Mouse (Mus musculus): ENCODE measurements around the gene Emilin3. TPM values are rescaled to one million over a fixed set of nuclear protein-coding genes. Genes with fewer than 3 reads are reported as not detected.

Gene Emilin3
- polyA plus RNA-seq, 1 experiment from 2014 or later, result 1.5 TPM

GRCm38 (mm10) chr2:160871310-160871709 is 40.8 kb downstream of the Emilin3 start:
- ATAC-seq (replicated peaks; ENCODE audit: low FRiP score, low read depth) (no peak), DNase-seq (ENCODE audit: low spot score) (no peak)
- 71% methylated on average over 3 of the region's 3 CpGs for WGBS
- H3K4me1 ChIP-seq (replicated peaks; ENCODE audit: insufficient read depth, low read length), result 0 out of 2 replicates have a peak, but pooled peaks cover 8% of the 10 kb centered on the region
- no peak overlapping the region for H3K27ac ChIP-seq
- H3K36me3 ChIP-seq (ENCODE audit: insufficient read depth, low read length), result no peaks in the 10 kb centered on the region
- no peaks in the 10 kb centered on the region for H3K9me3 ChIP-seq (replicated peaks; ENCODE audit: low read length)
- peak overlapping the region; percentile 51 for H3K4me2 ChIP-seq (ENCODE audit: low read length)
- peak overlapping the region; percentile 16; the same call in 1 of the 2 replicates for H3K4me3 ChIP-seq (replicated peaks; ENCODE audit: low read depth, low read length)
- no peak overlapping the region for H3K9ac ChIP-seq (ENCODE audit: low read depth, low read length)
- no peak for TF ChIP-seq CTCF (IDR thresholded peaks at IDR 0.05; ENCODE audit: low read depth)
- H3K27me3 ChIP-seq (ENCODE audit: insufficient read depth, low read length), result no peaks in the 10 kb centered on the region

GRCm38 (mm10) chr2:160869446-160869845 is 42.7 kb downstream of the Emilin3 start:
- TF ChIP-seq CTCF (IDR thresholded peaks at IDR 0.05; ENCODE audit: low read depth), result no peak
- no peak overlapping the region for H3K4me3 ChIP-seq (replicated peaks; ENCODE audit: low read depth, low read length)
- H3K36me3 ChIP-seq (ENCODE audit: insufficient read depth, low read length), result no peaks in the 10 kb centered on the region
- no peaks in the 10 kb centered on the region for H3K27me3 ChIP-seq (ENCODE audit: insufficient read depth, low read length)
- 76% methylated on average over 3 of the region's 3 CpGs for WGBS
- H3K4me1 ChIP-seq (replicated peaks; ENCODE audit: insufficient read depth, low read length), result 0 out of 2 replicates have a peak, but pooled peaks cover 8% of the 10 kb centered on the region
- H3K9ac ChIP-seq (ENCODE audit: low read depth, low read length), result no peak overlapping the region
- no peak overlapping the region for H3K27ac ChIP-seq
- DNase-seq (ENCODE audit: low spot score), result no peak
- no peak overlapping the region for H3K4me2 ChIP-seq (ENCODE audit: low read length)
- no peaks in the 10 kb centered on the region for H3K9me3 ChIP-seq (replicated peaks; ENCODE audit: low read length)
- ATAC-seq (replicated peaks; ENCODE audit: low FRiP score, low read depth), result no peak

DNA sequence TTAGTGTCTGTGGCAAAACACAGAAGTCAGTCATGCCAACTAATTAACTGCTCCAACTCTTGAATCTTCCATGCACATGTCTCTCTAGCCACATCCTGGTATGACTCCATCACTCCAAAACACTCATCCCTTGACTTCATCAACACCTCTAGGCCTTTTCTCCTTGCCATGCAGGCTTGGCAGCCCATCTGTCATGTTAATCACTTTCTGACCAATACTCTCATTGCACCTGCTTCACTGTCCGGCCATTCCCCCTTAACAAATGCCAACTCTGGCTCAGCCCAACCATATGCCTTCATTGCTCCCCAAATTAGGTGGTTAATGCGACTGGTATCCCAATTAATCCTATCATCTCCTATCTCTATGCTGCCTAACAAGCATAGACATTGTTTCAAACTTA is 46.9 kb downstream of the Emilin3 start:
- 84% methylated on average over 2 of the region's 2 CpGs for WGBS
- no peaks in the 10 kb centered on the region for H3K27me3 ChIP-seq (ENCODE audit: insufficient read depth, low read length)
- DNase-seq (ENCODE audit: low spot score), result no peak
- H3K4me1 ChIP-seq (replicated peaks; ENCODE audit: insufficient read depth, low read length), result no peaks in the 10 kb centered on the region
- no peak overlapping the region for H3K9ac ChIP-seq (ENCODE audit: low read depth, low read length)
- ATAC-seq (replicated peaks; ENCODE audit: low FRiP score, low read depth), result no peak
- TF ChIP-seq CTCF (IDR thresholded peaks at IDR 0.05; ENCODE audit: low read depth), result no peak
- no peak overlapping the region for H3K4me3 ChIP-seq (replicated peaks; ENCODE audit: low read depth, low read length)
- no peak overlapping the region for H3K4me2 ChIP-seq (ENCODE audit: low read length)
- H3K9me3 ChIP-seq (replicated peaks; ENCODE audit: low read length), result no peaks in the 10 kb centered on the region
- H3K27ac ChIP-seq, result no peak overlapping the region
- H3K36me3 ChIP-seq (ENCODE audit: insufficient read depth, low read length), result no peaks in the 10 kb centered on the region

- H3K9me3 ChIP-seq (replicated peaks; ENCODE audit: low read length), result no peaks in the 10 kb centered on the region
- no peak overlapping the region for H3K4me2 ChIP-seq (ENCODE audit: low read length)
- no peak for TF ChIP-seq CTCF (IDR thresholded peaks at IDR 0.05; ENCODE audit: low read depth)
- no peak overlapping the region for H3K4me3 ChIP-seq (replicated peaks; ENCODE audit: low read depth, low read length)
- no peaks in the 10 kb centered on the region for H3K4me1 ChIP-seq (replicated peaks; ENCODE audit: insufficient read depth, low read length)
- no peaks in the 10 kb centered on the region for H3K27me3 ChIP-seq (ENCODE audit: insufficient read depth, low read length)
- H3K36me3 ChIP-seq (ENCODE audit: insufficient read depth, low read length), result no peaks in the 10 kb centered on the region
- DNase-seq (ENCODE audit: low spot score) (no peak), ATAC-seq (replicated peaks; ENCODE audit: low FRiP score, low read depth) (no peak)
- WGBS, result 88% methylated on average over 1 of the region's 1 CpGs
- H3K27ac ChIP-seq, result no peak overlapping the region
- H3K9ac ChIP-seq (ENCODE audit: low read depth, low read length), result no peak overlapping the region
Observed at GRCm38 (mm10) chr2:160864112-160864511, 48.0 kb downstream of the Emilin3 start.

DNA sequence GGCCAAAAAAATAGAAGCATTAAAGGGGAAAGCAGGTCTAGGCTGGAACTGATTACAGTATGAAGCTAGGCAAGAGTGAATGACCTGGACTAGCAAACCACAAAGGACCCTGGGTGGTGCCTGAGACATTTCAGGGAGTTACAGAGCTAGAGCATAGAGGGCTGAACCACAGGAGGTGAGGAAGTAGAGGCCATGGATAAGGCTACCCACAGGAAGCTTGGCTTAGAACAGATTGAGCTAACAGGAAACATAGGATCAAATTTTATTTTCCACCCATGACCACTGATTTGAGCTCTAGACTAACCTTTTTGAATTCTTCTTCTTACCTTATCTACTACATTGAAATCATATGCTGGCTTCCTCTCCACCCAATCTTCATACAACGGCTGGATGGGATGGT is 51.8 kb downstream of the Emilin3 start:
- no peak for TF ChIP-seq CTCF (IDR thresholded peaks at IDR 0.05; ENCODE audit: low read depth)
- Histone ChIP-seq H3K4me2 (ENCODE audit: low read length) (no peak overlapping the region), H3K36me3 (ENCODE audit: insufficient read depth, low read length) (no peaks in the 10 kb centered on the region), H3K4me1 (replicated peaks; ENCODE audit: insufficient read depth, low read length) (no peaks in the 10 kb centered on the region), H3K4me3 (replicated peaks; ENCODE audit: low read depth, low read length) (no peak overlapping the region), H3K27me3 (ENCODE audit: insufficient read depth, low read length) (no peaks in the 10 kb centered on the region), H3K9ac (ENCODE audit: low read depth, low read length) (no peak overlapping the region), H3K27ac (no peak overlapping the region), H3K9me3 (replicated peaks; ENCODE audit: low read length) (no peaks in the 10 kb centered on the region)
- DNase-seq (ENCODE audit: low spot score) (no peak), ATAC-seq (replicated peaks; ENCODE audit: low FRiP score, low read depth) (no peak)
- WGBS, result 79% methylated on average over 1 of the region's 1 CpGs

Other genes with a start within 250 kb of the Emilin3 start
- gene Plcg1, start 181.0 kb downstream of the Emilin3 start, polyA plus RNA-seq (2015; fragmentation: Nextera tagmentation; extraction: Ambion mirVana), result 31.6 and 32.5 TPM in 2 replicates
- 12.6 and 12.7 TPM in 2 replicates for gene Zhx3, start 39.3 kb downstream of the Emilin3 start, polyA plus RNA-seq (2015; fragmentation: Nextera tagmentation; extraction: Ambion mirVana)
- 4.1 and 4.2 TPM in 2 replicates for gene Lpin3, start 31.7 kb downstream of the Emilin3 start, polyA plus RNA-seq (2015; fragmentation: Nextera tagmentation; extraction: Ambion mirVana)
- 22.4 and 25.0 TPM in 2 replicates for gene Chd6, start 196.7 kb upstream of the Emilin3 start, polyA plus RNA-seq (2015; fragmentation: Nextera tagmentation; extraction: Ambion mirVana)